Mouse (Mus musculus): ENCODE results near the gene Smc4. TPM values are rescaled to one million over a fixed set of nuclear protein-coding genes. Genes with fewer than 3 reads are reported as not detected.
"Not testable (repeated sequence)": the region's sequence is repeated elsewhere in the genome, so short reads cannot be mapped to it uniquely, and the experiment has no call there.

Gene Smc4
- polyA plus RNA-seq, 1 experiment from 2014 or later: 176 TPM

DNA sequence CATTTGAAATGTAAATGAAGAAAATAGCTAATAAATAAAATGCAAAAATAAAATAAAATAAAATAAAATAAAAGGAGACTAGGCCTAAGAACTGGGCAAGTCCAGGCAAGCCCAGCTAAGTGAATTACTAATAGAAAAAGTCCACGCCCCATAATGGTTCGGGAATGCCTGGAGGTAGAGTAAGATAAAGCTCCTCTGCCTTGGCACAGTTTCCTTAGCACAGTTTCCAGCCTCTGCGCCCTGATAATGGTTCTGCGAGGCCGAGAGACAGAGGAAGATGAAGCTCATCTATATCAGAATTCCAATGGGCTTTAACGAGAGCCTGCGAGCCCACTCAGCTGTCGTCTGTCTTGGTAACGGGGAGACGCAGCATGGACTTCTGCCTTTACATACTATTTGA, 25.4 kb upstream of the Smc4 start:
- Histone ChIP-seq H3K36me3 (peaks cover 19% of the 10 kb centered on the region), H3K27me3 (ENCODE audit: low read depth, poor library complexity, severe bottlenecking) (no peaks in the 10 kb centered on the region), H3K9me3 (replicated peaks) (no peaks in the 10 kb centered on the region), H3K27ac (no peak overlapping the region), H3K4me1 (peaks cover 11% of the 10 kb centered on the region), H3K4me3 (no peak overlapping the region)
- DNase-seq (ENCODE audit: low spot score): no peak
- 93% methylated on average over 10 of the region's 10 CpGs for WGBS

DNA sequence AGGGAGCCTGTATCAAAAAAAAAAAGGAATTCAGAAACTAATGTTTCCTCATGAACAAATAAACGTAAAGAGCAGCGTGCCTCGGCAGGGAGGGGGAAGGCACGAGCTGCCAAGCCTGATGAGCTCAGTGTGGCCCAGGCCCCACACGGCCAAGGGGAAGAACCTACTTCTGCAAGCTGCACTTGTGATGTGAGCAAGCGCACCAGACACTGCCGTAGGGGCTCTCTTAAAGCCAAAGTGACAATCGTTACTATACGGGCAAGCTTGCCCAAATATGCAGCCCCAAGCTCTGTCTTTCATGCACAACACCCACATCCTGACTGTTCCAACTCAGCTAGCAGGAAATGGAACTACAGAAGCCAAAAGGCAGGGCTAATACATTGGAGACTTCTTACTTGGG, 23.6 kb upstream of the Smc4 start:
- peaks cover 6% of the 10 kb centered on the region for H3K4me1 ChIP-seq
- no peak for DNase-seq (ENCODE audit: low spot score)

GRCm38 (mm10) chr3:68986550-68986949, 18.0 kb upstream of the Smc4 start:
- no peak for DNase-seq (ENCODE audit: low spot score)
- H3K4me1 ChIP-seq: no peaks in the 10 kb centered on the region
- no peaks in the 10 kb centered on the region for H3K9me3 ChIP-seq (replicated peaks)
- no peak overlapping the region for H3K27ac ChIP-seq
- H3K36me3 ChIP-seq: peaks cover 26% of the 10 kb centered on the region
- no peaks in the 10 kb centered on the region for H3K27me3 ChIP-seq (ENCODE audit: low read depth, poor library complexity, severe bottlenecking)
- WGBS: 83% methylated on average over 2 of the region's 2 CpGs
- no peak overlapping the region for H3K4me3 ChIP-seq

More for the DNA sequence above, 23.6 kb upstream of the Smc4 start:
- 93% methylated on average over 9 of the region's 9 CpGs for WGBS
- Histone ChIP-seq H3K9me3 (replicated peaks) (no peaks in the 10 kb centered on the region), H3K27ac (no peak overlapping the region), H3K36me3 (peaks cover 27% of the 10 kb centered on the region), H3K27me3 (ENCODE audit: low read depth, poor library complexity, severe bottlenecking) (no peaks in the 10 kb centered on the region), H3K4me3 (no peak overlapping the region)

DNA sequence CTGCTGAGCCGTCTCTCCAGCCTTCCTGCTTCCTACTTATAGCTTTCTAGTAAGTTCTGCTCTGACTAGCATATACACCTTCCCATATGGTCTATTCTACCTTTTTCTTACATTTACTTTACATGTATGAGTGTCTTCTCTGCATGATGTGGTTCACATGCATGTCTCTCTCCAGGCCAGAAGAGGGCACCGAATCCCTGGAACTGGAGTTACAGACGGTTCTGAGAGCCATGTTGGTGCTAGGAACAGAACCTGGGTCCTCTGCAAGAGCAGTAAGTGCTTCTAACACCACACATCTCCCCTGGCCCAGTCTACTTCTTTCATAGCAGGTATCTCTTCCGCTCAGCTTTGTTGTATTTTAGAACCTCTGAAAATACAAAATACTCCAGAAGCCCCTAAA, 1.8 kb upstream of the Smc4 start:
- no peak overlapping the region for H3K27ac ChIP-seq
- WGBS: 93% methylated on average over 4 of the region's 4 CpGs

DNA sequence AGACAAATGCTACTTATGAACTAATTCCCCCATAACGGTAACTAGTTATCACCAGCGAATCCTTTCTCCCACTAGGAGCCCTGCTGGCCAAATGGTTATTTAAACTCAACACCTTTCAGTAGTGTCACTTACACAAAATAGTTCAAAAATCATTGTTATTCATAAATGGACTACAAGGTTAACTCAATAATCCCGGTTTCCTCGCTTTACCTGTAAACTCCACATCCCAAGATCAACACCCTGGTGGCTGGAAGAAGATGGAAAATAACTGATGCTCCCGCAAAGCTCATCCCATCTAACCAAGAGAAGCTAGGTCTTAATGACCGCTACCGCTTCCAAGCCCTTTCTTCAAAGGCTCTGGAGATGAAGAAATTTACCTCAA, 492 bp upstream of the Smc4 start:
- peak overlapping the region; percentile 99 for H3K4me3 ChIP-seq
- H3K36me3 ChIP-seq: peaks cover 14% of the 10 kb centered on the region; the same call in 1 of the 2 replicates
- H3K27ac ChIP-seq: peak overlapping the region; percentile 95
- H3K9me3 ChIP-seq (replicated peaks): no peaks in the 10 kb centered on the region
- 1% methylated on average over 7 of the region's 7 CpGs for WGBS
- H3K4me1 ChIP-seq: peaks cover 12% of the 10 kb centered on the region
- no peaks in the 10 kb centered on the region for H3K27me3 ChIP-seq (ENCODE audit: low read depth, poor library complexity, severe bottlenecking)
- no peak for DNase-seq (ENCODE audit: low spot score)

More for the DNA sequence above, 1.8 kb upstream of the Smc4 start:
- H3K4me1 ChIP-seq: peaks cover 12% of the 10 kb centered on the region
- no peak overlapping the region for H3K4me3 ChIP-seq
- H3K9me3 ChIP-seq (replicated peaks): no peaks in the 10 kb centered on the region
- no peak for DNase-seq (ENCODE audit: low spot score)
- no peaks in the 10 kb centered on the region for H3K27me3 ChIP-seq (ENCODE audit: low read depth, poor library complexity, severe bottlenecking)
- H3K36me3 ChIP-seq: peaks cover 12% of the 10 kb centered on the region; the same call in 1 of the 2 replicates

DNA sequence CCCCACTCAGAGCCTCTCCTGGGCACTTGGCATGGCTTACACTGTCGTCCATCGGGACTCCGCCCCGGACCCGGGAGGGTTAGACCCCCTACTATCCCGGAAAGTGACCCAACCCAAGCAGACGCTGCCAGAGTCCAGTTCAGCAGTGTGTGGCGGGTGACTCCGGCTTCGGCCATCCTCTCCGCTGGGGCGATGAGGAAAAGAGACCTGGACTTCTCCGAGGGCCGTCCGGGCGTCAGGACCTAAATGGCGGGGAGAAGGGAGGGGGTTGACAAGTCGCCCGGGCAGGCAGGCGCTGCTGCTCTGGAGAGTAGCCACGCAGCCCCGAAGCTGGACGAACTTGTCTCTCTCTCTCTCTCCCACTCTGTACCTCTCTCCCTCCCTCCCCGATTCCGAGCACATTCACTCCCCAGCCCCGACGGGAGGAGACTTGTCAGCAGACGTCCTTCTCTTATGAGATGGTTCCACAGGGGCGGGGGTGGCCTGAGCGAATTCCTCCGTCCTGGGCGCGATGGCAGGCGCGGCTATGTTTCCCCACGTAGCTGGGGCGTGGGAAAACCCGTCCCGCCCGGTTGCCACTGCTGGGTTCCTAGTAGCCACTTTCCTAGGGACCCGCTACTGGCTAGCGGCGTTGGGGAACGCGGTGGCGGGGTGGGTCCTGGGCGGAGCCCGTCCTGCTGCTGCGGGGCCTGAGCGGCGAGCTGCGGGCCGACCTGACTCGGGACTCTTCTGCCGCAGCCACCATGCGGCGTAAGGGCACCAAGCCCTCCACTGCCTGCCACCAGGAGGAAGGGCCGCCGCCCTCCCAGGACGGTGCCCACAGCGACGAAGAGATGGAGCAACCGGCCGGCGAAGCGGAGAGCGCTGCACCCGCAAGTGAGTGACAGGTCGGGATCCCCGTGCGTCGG, 1.1 kb downstream of the Smc4 start:
- no peaks in the 10 kb centered on the region for H3K9me3 ChIP-seq (replicated peaks)
- DNase-seq (ENCODE audit: low spot score): peak; percentile 83
- under 1% methylated on average over 72 of the region's 72 CpGs for WGBS
- H3K4me3 ChIP-seq: peak overlapping the region; percentile 99
- H3K27ac ChIP-seq: peak overlapping the region; percentile 95
- H3K36me3 ChIP-seq: peaks cover 25% of the 10 kb centered on the region
- H3K4me1 ChIP-seq: peaks cover 12% of the 10 kb centered on the region
- H3K27me3 ChIP-seq (ENCODE audit: low read depth, poor library complexity, severe bottlenecking): no peaks in the 10 kb centered on the region

- no peaks in the 10 kb centered on the region for H3K9me3 ChIP-seq (replicated peaks)
- peak overlapping the region; percentile 95 for H3K27ac ChIP-seq
- WGBS: 12% methylated on average over 21 of the region's 21 CpGs
- no peaks in the 10 kb centered on the region for H3K27me3 ChIP-seq (ENCODE audit: low read depth, poor library complexity, severe bottlenecking)
- H3K36me3 ChIP-seq: peaks cover 32% of the 10 kb centered on the region
- peak overlapping the region; percentile 99 for H3K4me3 ChIP-seq
- H3K4me1 ChIP-seq: peaks cover 12% of the 10 kb centered on the region
- DNase-seq (ENCODE audit: low spot score): no peak
Measured at GRCm38 (mm10) chr3:69006246-69006760, 1.8 kb downstream of the Smc4 start.

DNA sequence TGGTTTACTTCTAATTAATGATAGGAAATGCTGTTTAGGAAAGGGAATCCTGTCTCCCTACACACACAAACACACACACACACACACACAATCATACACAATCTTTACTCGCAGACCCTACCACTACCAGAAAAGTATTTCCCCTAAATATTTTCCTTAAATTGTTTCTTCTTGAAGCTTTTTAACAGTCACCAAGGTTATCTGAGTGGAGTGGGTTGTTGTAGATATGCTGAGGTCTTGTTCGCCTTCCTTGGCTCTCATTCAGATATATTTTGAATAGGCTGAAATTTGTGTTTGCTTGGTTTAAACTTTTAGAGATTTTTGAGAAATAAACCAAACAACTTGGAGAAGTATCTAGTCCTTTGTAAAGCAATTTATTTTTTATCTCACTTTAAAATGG, 4.3 kb downstream of the Smc4 start:
- Histone ChIP-seq H3K27ac (no peak overlapping the region), H3K9me3 (replicated peaks) (no peaks in the 10 kb centered on the region), H3K27me3 (ENCODE audit: low read depth, poor library complexity, severe bottlenecking) (no peaks in the 10 kb centered on the region), H3K36me3 (peaks cover 50% of the 10 kb centered on the region), H3K4me1 (peaks cover 12% of the 10 kb centered on the region), H3K4me3 (no peak overlapping the region)
- DNase-seq (ENCODE audit: low spot score): no peak
- 96% methylated on average over 2 of the region's 2 CpGs for WGBS

- peaks cover 98% of the 10 kb centered on the region for H3K36me3 ChIP-seq
- no peaks in the 10 kb centered on the region for H3K27me3 ChIP-seq (ENCODE audit: low read depth, poor library complexity, severe bottlenecking)
- no peaks in the 10 kb centered on the region for H3K9me3 ChIP-seq (replicated peaks)
- DNase-seq (ENCODE audit: low spot score): no peak
- 93% methylated on average over 3 of the region's 3 CpGs for WGBS
- H3K4me3 ChIP-seq: no peak overlapping the region
- no peak overlapping the region for H3K27ac ChIP-seq
- no peaks in the 10 kb centered on the region for H3K4me1 ChIP-seq
Measured at GRCm38 (mm10) chr3:69017181-69017580, 12.6 kb downstream of the Smc4 start.

DNA sequence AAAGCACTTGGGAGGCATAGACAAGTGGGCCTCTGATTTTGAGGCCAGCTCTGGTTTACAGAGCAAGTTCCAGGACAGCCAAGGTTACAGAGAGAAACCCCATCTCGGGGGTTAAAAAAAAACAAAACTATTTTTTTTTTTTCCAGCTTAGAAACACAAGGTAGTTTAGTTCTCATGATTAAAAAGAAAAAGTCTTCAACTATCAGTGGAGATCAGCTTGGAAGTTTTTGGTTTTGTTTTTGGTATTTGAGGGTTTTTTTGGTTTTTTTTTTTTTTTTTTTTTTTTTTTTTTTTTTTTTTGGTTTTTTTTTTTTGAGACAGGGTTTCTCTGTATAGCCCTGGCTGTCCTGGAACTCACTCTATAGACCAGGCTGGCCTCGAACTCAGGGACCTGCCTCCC, 14.1 kb downstream of the Smc4 start:
- not testable (repeated sequence) for H3K27me3 ChIP-seq (ENCODE audit: low read depth, poor library complexity, severe bottlenecking); H3K9me3 ChIP-seq (replicated peaks); DNase-seq (ENCODE audit: low spot score); H3K4me3 ChIP-seq; H3K4me1 ChIP-seq; H3K27ac ChIP-seq
- 98% methylated on average over 2 of the region's 2 CpGs for WGBS
- peaks cover 99% of the 10 kb centered on the region for H3K36me3 ChIP-seq

GRCm38 (mm10) chr3:69020285-69020684, 15.7 kb downstream of the Smc4 start:
- H3K27me3 ChIP-seq (ENCODE audit: low read depth, poor library complexity, severe bottlenecking): no peaks in the 10 kb centered on the region
- no peaks in the 10 kb centered on the region for H3K4me1 ChIP-seq
- DNase-seq (ENCODE audit: low spot score): no peak
- H3K36me3 ChIP-seq: peaks cover 100% of the 10 kb centered on the region
- H3K4me3 ChIP-seq: no peak overlapping the region
- 96% methylated on average over 2 of the region's 2 CpGs for WGBS
- no peaks in the 10 kb centered on the region for H3K9me3 ChIP-seq (replicated peaks)
- H3K27ac ChIP-seq: no peak overlapping the region

DNA sequence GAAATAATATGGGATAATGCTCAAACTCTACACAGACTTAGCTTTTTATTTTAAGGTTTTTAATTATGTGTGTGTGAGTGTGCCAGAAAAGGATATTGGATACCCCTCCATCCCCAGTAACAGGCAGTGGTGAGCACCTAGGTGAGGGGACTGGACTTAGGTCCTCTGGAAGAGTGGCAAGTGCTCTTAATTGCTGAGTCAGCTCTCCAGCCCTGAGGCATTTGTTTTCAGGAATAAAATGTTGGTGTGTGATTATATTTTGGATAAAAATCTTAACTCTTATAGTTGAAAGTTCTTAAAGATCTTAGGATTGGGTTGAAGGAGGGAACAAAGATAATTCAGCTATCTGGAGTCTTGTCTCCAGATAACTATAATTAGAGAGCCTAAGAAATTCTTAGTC, 16.2 kb downstream of the Smc4 start:
- no peaks in the 10 kb centered on the region for H3K4me1 ChIP-seq
- H3K9me3 ChIP-seq (replicated peaks): no peaks in the 10 kb centered on the region
- H3K27ac ChIP-seq: no peak overlapping the region
- H3K36me3 ChIP-seq: peaks cover 100% of the 10 kb centered on the region
- no peak for DNase-seq (ENCODE audit: low spot score)
- no peak overlapping the region for H3K4me3 ChIP-seq
- H3K27me3 ChIP-seq (ENCODE audit: low read depth, poor library complexity, severe bottlenecking): no peaks in the 10 kb centered on the region

GRCm38 (mm10) chr3:69026133-69026783, 21.7 kb downstream of the Smc4 start:
- Histone ChIP-seq H3K9me3 (replicated peaks) (no peaks in the 10 kb centered on the region), H3K27me3 (ENCODE audit: low read depth, poor library complexity, severe bottlenecking) (no peaks in the 10 kb centered on the region), H3K4me3 (no peak overlapping the region), H3K27ac (no peak overlapping the region), H3K4me1 (no peaks in the 10 kb centered on the region), H3K36me3 (peaks cover 100% of the 10 kb centered on the region)
- WGBS: 95% methylated on average over 1 of the region's 1 CpGs
- DNase-seq (ENCODE audit: low spot score): no peak

Measured in limb, embryonic 10.5 days (tissue).